Mouse (Mus musculus) layer of hippocampus, adult 9-10 months (tissue): Measurements from ENCODE around the gene Lce3f.
A peak's percentile ranks its signal among the peaks of the same experiment; 100 is the strongest.

Experiments used
- DNase-seq: peaks from one replicate; pipeline ENCODE4 v3.0.0; 2022; ENCODE audit warnings: low spot score

The Lce3f gene

GRCm38 (mm10) chr3:92991926-92992325, at the start of gene Lce3f:
TSS of gene Lce3f (plus strand) at chr3:92992226.
- DNase-seq: no peak

GRCm38 (mm10) chr3:92944186-92944585, 47.8 kb upstream of the Lce3f start, which contains the start of gene Lce3c:
TSS of gene Lce3c (plus strand) at chr3:92944486.
- no peak for DNase-seq

GRCm38 (mm10) chr3:92957090-92957489, 34.9 kb upstream of the Lce3f start, which contains the start of gene Lce3d:
TSS of gene Lce3d (plus strand) at chr3:92957390.
- no peak for DNase-seq

GRCm38 (mm10) chr3:92966761-92967160, 25.3 kb upstream of the Lce3f start, which contains the start of gene Lce3e:
TSS of gene Lce3e (plus strand) at chr3:92967061.
- DNase-seq: no peak

- no peak for DNase-seq
Observed at GRCm38 (mm10) chr3:92978484-92978883, 13.5 kb upstream of the Lce3f start.

GRCm38 (mm10) chr3:92998691-92999090, 6.7 kb downstream of the Lce3f start:
- peak; percentile 39 for DNase-seq

- no peak for DNase-seq
Observed at GRCm38 (mm10) chr3:93000621-93001020, 8.6 kb downstream of the Lce3f start.

GRCm38 (mm10) chr3:93002843-93003242, 10.8 kb downstream of the Lce3f start:
- DNase-seq: no peak

- DNase-seq: no peak
Observed at GRCm38 (mm10) chr3:93014378-93014801, 22.4 kb downstream of the Lce3f start.

- no peak for DNase-seq
Observed at GRCm38 (mm10) chr3:93014871-93015270, 22.8 kb downstream of the Lce3f start.

GRCm38 (mm10) chr3:93015460-93016104, 23.6 kb downstream of the Lce3f start, which contains the start of gene Crct1:
TSS of gene Crct1 (minus strand) at chr3:93015687.
- DNase-seq: no peak

GRCm38 (mm10) chr3:93018960-93019359, 26.9 kb downstream of the Lce3f start, which contains the start of gene Lce1m:
TSS of gene Lce1m (minus strand) at chr3:93019060.
- no peak for DNase-seq

GRCm38 (mm10) chr3:93021171-93021570, 29.1 kb downstream of the Lce3f start:
- DNase-seq: no peak

- no peak for DNase-seq
Observed at GRCm38 (mm10) chr3:93023411-93024184, 31.6 kb downstream of the Lce3f start.

GRCm38 (mm10) chr3:93025486-93025885, 33.5 kb downstream of the Lce3f start:
- no peak for DNase-seq

GRCm38 (mm10) chr3:93031450-93031849, 39.4 kb downstream of the Lce3f start:
- peak; percentile 49 for DNase-seq
